Mouse (Mus musculus): ENCODE measurements around the gene Cep44. TPM values are rescaled to one million over a fixed set of nuclear protein-coding genes. Genes with fewer than 3 reads are reported as not detected.

Cep44 gene
- polyA plus RNA-seq, 1 experiment from 2014 or later, result 29.0 TPM

GRCm38 (mm10) chr8:56551361-56551852, 560 bp upstream of the Cep44 start:
- ChIA-PET POLR2A (no interaction called here), CTCF (no interaction called here)
- ATAC-seq, result peak; percentile 100
- TF ChIP-seq CTCF (IDR thresholded peaks at IDR 0.05), result no peak
- in situ Hi-C loops (cut with MboI; ENCODE audit: low pct_unique_long_range_greater_than_20kb), result no loop called here
- DNase-seq (ENCODE audit: low read depth, low spot score), result peak; percentile 84
- H3K27me3 ChIP-seq, result no peaks in the 10 kb centered on the region

- in situ Hi-C loops (cut with MboI; ENCODE audit: low pct_unique_long_range_greater_than_20kb), result no loop called here
- no peaks in the 10 kb centered on the region for H3K27me3 ChIP-seq
- TF ChIP-seq CTCF (IDR thresholded peaks at IDR 0.05), result no peak
- ATAC-seq (no peak), DNase-seq (ENCODE audit: low read depth, low spot score) (no peak)
- ChIA-PET POLR2A (no interaction called here), CTCF (interaction anchor here (0.8 kb wide), 1 partner anchor 17 kb away, joined by 3 read pairs; no protein-coding TSS in a partner anchor)
Observed at GRCm38 (mm10) chr8:56547866-56548265, 3.0 kb downstream of the Cep44 start.

GRCm38 (mm10) chr8:56540706-56541105, 10.1 kb downstream of the Cep44 start:
- DNase-seq (ENCODE audit: low read depth, low spot score) (no peak), ATAC-seq (no peak)
- in situ Hi-C loops (cut with MboI; ENCODE audit: low pct_unique_long_range_greater_than_20kb), result no loop called here
- no peak for TF ChIP-seq CTCF (IDR thresholded peaks at IDR 0.05)
- no peaks in the 10 kb centered on the region for H3K27me3 ChIP-seq
- POLR2A ChIA-PET, result no interaction called here
- CTCF ChIA-PET, result interaction anchor here (1.4 to 2.0 kb wide), 3 partner anchors 9 to 12 kb away, joined by 3 to 8 read pairs (median 6); no protein-coding TSS in a partner anchor

GRCm38 (mm10) chr8:56530359-56530758, 20.5 kb downstream of the Cep44 start:
- DNase-seq (ENCODE audit: low read depth, low spot score) (no peak), ATAC-seq (no peak)
- in situ Hi-C loops (cut with MboI; ENCODE audit: low pct_unique_long_range_greater_than_20kb), result no loop called here
- CTCF ChIA-PET, result interaction anchor here (0.7 to 3.1 kb wide), 10 partner anchors 9 to 85 kb away, joined by 3 to 20 read pairs (median 4); no protein-coding TSS in a partner anchor
- peak; percentile 96 for TF ChIP-seq CTCF (IDR thresholded peaks at IDR 0.05)
- no peaks in the 10 kb centered on the region for H3K27me3 ChIP-seq
- POLR2A ChIA-PET, result no interaction called here

- in situ Hi-C loops (cut with MboI; ENCODE audit: low pct_unique_long_range_greater_than_20kb), result no loop called here
- DNase-seq (ENCODE audit: low read depth, low spot score), result no peak
- ChIA-PET POLR2A (interaction anchor here (1.1 kb wide), 1 partner anchor 10 kb away, joined by 4 read pairs; no protein-coding TSS in a partner anchor), CTCF (interaction anchor here (1.1 to 3.1 kb wide), 5 partner anchors 9 to 87 kb away, joined by 3 to 13 read pairs (median 8); no protein-coding TSS in a partner anchor)
- H3K27me3 ChIP-seq, result no peaks in the 10 kb centered on the region
- no peak for ATAC-seq
- no peak for TF ChIP-seq CTCF (IDR thresholded peaks at IDR 0.05)
Observed at GRCm38 (mm10) chr8:56528869-56529268, 22.0 kb downstream of the Cep44 start.

- peaks cover 4% of the 10 kb centered on the region for H3K27me3 ChIP-seq
- in situ Hi-C loops (cut with MboI; ENCODE audit: low pct_unique_long_range_greater_than_20kb), result no loop called here
- peak; percentile 21 for TF ChIP-seq CTCF (IDR thresholded peaks at IDR 0.05)
- POLR2A ChIA-PET, result no interaction called here
- CTCF ChIA-PET, result interaction anchor here (0.7 to 2.7 kb wide), 4 partner anchors 11 to 94 kb away, joined by 3 to 11 read pairs (median 6); no protein-coding TSS in a partner anchor
- ATAC-seq (no peak), DNase-seq (ENCODE audit: low read depth, low spot score) (no peak)
Observed at GRCm38 (mm10) chr8:56521051-56521450, 29.8 kb downstream of the Cep44 start.

GRCm38 (mm10) chr8:56520249-56520648, 30.6 kb downstream of the Cep44 start:
- TF ChIP-seq CTCF (IDR thresholded peaks at IDR 0.05), result no peak
- CTCF ChIA-PET, result interaction anchor here (0.6 to 2.7 kb wide), 5 partner anchors 8 to 95 kb away, joined by 3 to 11 read pairs (median 3); no protein-coding TSS in a partner anchor
- DNase-seq (ENCODE audit: low read depth, low spot score), result no peak
- POLR2A ChIA-PET, result no interaction called here
- in situ Hi-C loops (cut with MboI; ENCODE audit: low pct_unique_long_range_greater_than_20kb), result no loop called here
- H3K27me3 ChIP-seq, result peaks cover 7% of the 10 kb centered on the region
- ATAC-seq, result no peak

- no peak for ATAC-seq
- CTCF ChIA-PET, result no interaction called here
- no peak for DNase-seq (ENCODE audit: low read depth, low spot score)
- in situ Hi-C loops (cut with MboI; ENCODE audit: low pct_unique_long_range_greater_than_20kb), result no loop called here
- POLR2A ChIA-PET, result interaction anchor here (1.2 kb wide), 1 partner anchor 10 kb away, joined by 4 read pairs; no protein-coding TSS in a partner anchor
- TF ChIP-seq CTCF (IDR thresholded peaks at IDR 0.05), result no peak
- peaks cover 7% of the 10 kb centered on the region for H3K27me3 ChIP-seq
Observed at GRCm38 (mm10) chr8:56518848-56519247, 32.0 kb downstream of the Cep44 start.

GRCm38 (mm10) chr8:56508952-56509479, 41.8 kb downstream of the Cep44 start:
- DNase-seq (ENCODE audit: low read depth, low spot score) (no peak), ATAC-seq (peak; percentile 51)
- POLR2A ChIA-PET, result no interaction called here
- in situ Hi-C loops (cut with MboI; ENCODE audit: low pct_unique_long_range_greater_than_20kb), result no loop called here
- CTCF ChIA-PET, result interaction anchor here (0.8 to 0.9 kb wide), 2 partner anchors 12 to 15 kb away, joined by 3 read pairs; no protein-coding TSS in a partner anchor
- TF ChIP-seq CTCF (IDR thresholded peaks at IDR 0.05), result no peak
- peaks cover 5% of the 10 kb centered on the region for H3K27me3 ChIP-seq

GRCm38 (mm10) chr8:56508318-56508951, 42.4 kb downstream of the Cep44 start:
- ATAC-seq (no peak), DNase-seq (ENCODE audit: low read depth, low spot score) (no peak)
- TF ChIP-seq CTCF (IDR thresholded peaks at IDR 0.05), result no peak
- ChIA-PET POLR2A (no interaction called here), CTCF (no interaction called here)
- peaks cover 4% of the 10 kb centered on the region for H3K27me3 ChIP-seq
- in situ Hi-C loops (cut with MboI; ENCODE audit: low pct_unique_long_range_greater_than_20kb), result no loop called here

- POLR2A ChIA-PET, result no interaction called here
Observed at GRCm38 (mm10) chr8:56501911-56502310, 48.9 kb downstream of the Cep44 start.

More at GRCm38 (mm10) chr8:56501911-56502310, 48.9 kb downstream of the Cep44 start:
- no peak for TF ChIP-seq CTCF (IDR thresholded peaks at IDR 0.05)
- CTCF ChIA-PET, result interaction anchor here (1.5 kb wide), 1 partner anchor 12 kb away, joined by 4 read pairs; no protein-coding TSS in a partner anchor
- DNase-seq (ENCODE audit: low read depth, low spot score) (no peak), ATAC-seq (peak; percentile 54)
- in situ Hi-C loops (cut with MboI; ENCODE audit: low pct_unique_long_range_greater_than_20kb), result no loop called here
- no peaks in the 10 kb centered on the region for H3K27me3 ChIP-seq
